Mouse (Mus musculus) forebrain, embryonic 14.5 days (tissue): ENCODE measurements around the gene Sec16b. TPM values are rescaled to one million over a fixed set of nuclear protein-coding genes. Genes with fewer than 3 reads are reported as not detected.

Source experiments
- ATAC-seq: fragments of 200-750 bp; cut with Nextera tagmentation; 2 replicates; pipeline ENCODE4 v1.8.0; 2017; ENCODE audit warnings: mild to moderate bottlenecking, moderate library complexity
- DNase-seq: peaks from one replicate; pipeline ENCODE4 v3.0.0-alpha.2; 2015; ENCODE audit warnings: low spot score
- H3K27ac ChIP-seq: fragments of 300-500 bp; sonication (generic); 2 replicates; pipeline ENCODE4 v1.5.1; 2014; ENCODE audit warnings: low read depth, mild to moderate bottlenecking, control low read depth, low read length, moderate library complexity
- H3K27me3 ChIP-seq: fragments of 300-500 bp; sonication (generic); replicated peaks from 2 replicates; pipeline ENCODE4 v1.6.1; 2014; ENCODE audit warnings: low read length, control low read depth, mixed read lengths; ENCODE audit not compliant: control insufficient read depth, insufficient read depth
- H3K36me3 ChIP-seq: fragments of 300-500 bp; sonication (generic); 2 replicates; pipeline ENCODE4 v1.6.1; 2014; ENCODE audit warnings: low read length, control low read depth; ENCODE audit not compliant: control insufficient read depth, insufficient read depth
- H3K4me1 ChIP-seq: fragments of 300-500 bp; sonication (generic); 2 replicates; pipeline ENCODE4 v1.6.1; 2014; ENCODE audit warnings: antibody characterized with exemption, low read length, control low read depth; ENCODE audit not compliant: control insufficient read depth, insufficient read depth
- H3K4me2 ChIP-seq: fragments of 300-500 bp; sonication (generic); 2 replicates; pipeline ENCODE4 v1.6.1; 2014; ENCODE audit warnings: mild to moderate bottlenecking, control low read depth, low read length
- H3K4me3 ChIP-seq: fragments of 300-500 bp; sonication (generic); 2 replicates; pipeline ENCODE4 v1.5.1; 2014; ENCODE audit warnings: low read depth, low read length, control low read depth
- H3K9ac ChIP-seq: fragments of 300-500 bp; sonication (generic); 2 replicates; pipeline ENCODE4 v1.6.1; 2014; ENCODE audit warnings: mild to moderate bottlenecking, low read length, control low read depth, moderate library complexity
- H3K9me3 ChIP-seq: fragments of 300-500 bp; sonication (generic); replicated peaks from 2 replicates; pipeline ENCODE4 v1.6.1; 2016; ENCODE audit warnings: low read length, control low read depth, mixed read lengths; ENCODE audit not compliant: control insufficient read depth
- WGBS: fragments of 180-500 bp; shearing (Covaris S2); extraction: QIAGEN DNeasy Blood & Tissue Kit; methylation state at CpG from one replicate; pipeline ENCODE4 v1.1.7; 2014; 5-methylcytosine and 5-hydroxymethylcytosine counted together
- polyA plus RNA-seq: library from polyadenylated mRNA; unstranded; fragments of >200 nt; fragmentation: Nextera tagmentation; extraction: Ambion mirVana; gene quantifications from 2 replicates; pipeline ENCODE4 v1.2.1, GENCODE M21; 2014

Gene Sec16b
- polyA plus RNA-seq, 1 experiment from 2014 or later = 0.53 TPM

- Histone ChIP-seq H3K9me3 (no peaks in the 10 kb centered on the region), H3K9ac (no peak overlapping the region), H3K4me2 (no peak overlapping the region), H3K27me3 (no peaks in the 10 kb centered on the region), H3K27ac (no peak overlapping the region), H3K4me3 (no peak overlapping the region), H3K36me3 (no peaks in the 10 kb centered on the region), H3K4me1 (no peaks in the 10 kb centered on the region)
- 90% methylated on average over 7 of the region's 7 CpGs for WGBS
- DNase-seq = no peak
- no peak for ATAC-seq
Measured at GRCm38 (mm10) chr1:157472716-157473115, 33.8 kb upstream of the Sec16b start.

- DNase-seq (no peak), ATAC-seq (no peak)
Measured at GRCm38 (mm10) chr1:157474865-157475264, 31.7 kb upstream of the Sec16b start.

GRCm38 (mm10) chr1:157476231-157476630 lies 30.3 kb upstream of the Sec16b start:
- Histone ChIP-seq H3K9ac (no peak overlapping the region), H3K27ac (no peak overlapping the region), H3K4me1 (no peaks in the 10 kb centered on the region), H3K4me2 (no peak overlapping the region), H3K4me3 (no peak overlapping the region), H3K27me3 (no peaks in the 10 kb centered on the region), H3K36me3 (no peaks in the 10 kb centered on the region), H3K9me3 (no peaks in the 10 kb centered on the region)
- WGBS = 95% methylated on average over 2 of the region's 2 CpGs
- DNase-seq (no peak), ATAC-seq (no peak)

More at GRCm38 (mm10) chr1:157474865-157475264, 31.7 kb upstream of the Sec16b start:
- Histone ChIP-seq H3K36me3 (no peaks in the 10 kb centered on the region), H3K9me3 (no peaks in the 10 kb centered on the region), H3K4me1 (no peaks in the 10 kb centered on the region), H3K9ac (no peak overlapping the region), H3K4me2 (no peak overlapping the region), H3K27ac (no peak overlapping the region), H3K4me3 (no peak overlapping the region), H3K27me3 (no peaks in the 10 kb centered on the region)
- WGBS = 89% methylated on average over 8 of the region's 8 CpGs

- ATAC-seq (no peak), DNase-seq (no peak)
- H3K27ac ChIP-seq = no peak overlapping the region
- 34% methylated on average over 9 of the region's 9 CpGs for WGBS
- H3K4me3 ChIP-seq = no peak overlapping the region
- H3K4me2 ChIP-seq = no peak overlapping the region
- no peaks in the 10 kb centered on the region for H3K27me3 ChIP-seq
- H3K4me1 ChIP-seq = no peaks in the 10 kb centered on the region
- H3K9me3 ChIP-seq = no peaks in the 10 kb centered on the region
- H3K9ac ChIP-seq = no peak overlapping the region
- no peaks in the 10 kb centered on the region for H3K36me3 ChIP-seq
Measured at GRCm38 (mm10) chr1:157480090-157480489, 26.4 kb upstream of the Sec16b start.

GRCm38 (mm10) chr1:157480901-157481300 lies 25.6 kb upstream of the Sec16b start:
- Histone ChIP-seq H3K9me3 (no peaks in the 10 kb centered on the region), H3K4me2 (no peak overlapping the region), H3K27ac (no peak overlapping the region), H3K4me3 (no peak overlapping the region), H3K4me1 (no peaks in the 10 kb centered on the region), H3K9ac (no peak overlapping the region), H3K36me3 (no peaks in the 10 kb centered on the region), H3K27me3 (no peaks in the 10 kb centered on the region)
- WGBS = 80% methylated on average over 3 of the region's 3 CpGs
- ATAC-seq (no peak), DNase-seq (no peak)

GRCm38 (mm10) chr1:157481666-157482065 lies 24.9 kb upstream of the Sec16b start:
- ATAC-seq (no peak), DNase-seq (no peak)
- no peak overlapping the region for H3K4me2 ChIP-seq
- no peak overlapping the region for H3K4me3 ChIP-seq
- no peak overlapping the region for H3K27ac ChIP-seq
- no peaks in the 10 kb centered on the region for H3K36me3 ChIP-seq
- 96% methylated on average over 6 of the region's 6 CpGs for WGBS
- no peaks in the 10 kb centered on the region for H3K9me3 ChIP-seq
- no peaks in the 10 kb centered on the region for H3K27me3 ChIP-seq
- no peaks in the 10 kb centered on the region for H3K4me1 ChIP-seq
- no peak overlapping the region for H3K9ac ChIP-seq

GRCm38 (mm10) chr1:157484161-157484560 lies 22.4 kb upstream of the Sec16b start:
- no peak overlapping the region for H3K4me2 ChIP-seq
- no peaks in the 10 kb centered on the region for H3K4me1 ChIP-seq
- no peaks in the 10 kb centered on the region for H3K9me3 ChIP-seq
- WGBS = 87% methylated on average over 4 of the region's 4 CpGs
- H3K4me3 ChIP-seq = no peak overlapping the region
- DNase-seq (no peak), ATAC-seq (no peak)
- H3K27ac ChIP-seq = no peak overlapping the region
- H3K36me3 ChIP-seq = no peaks in the 10 kb centered on the region
- H3K27me3 ChIP-seq = no peaks in the 10 kb centered on the region
- H3K9ac ChIP-seq = no peak overlapping the region

- Histone ChIP-seq H3K9ac (no peak overlapping the region), H3K4me3 (no peak overlapping the region), H3K4me2 (no peak overlapping the region), H3K27ac (no peak overlapping the region), H3K36me3 (no peaks in the 10 kb centered on the region), H3K4me1 (no peaks in the 10 kb centered on the region), H3K27me3 (no peaks in the 10 kb centered on the region), H3K9me3 (no peaks in the 10 kb centered on the region)
- DNase-seq (no peak), ATAC-seq (no peak)
- WGBS = 83% methylated on average over 1 of the region's 1 CpGs
Measured at GRCm38 (mm10) chr1:157500657-157501056, 5.9 kb upstream of the Sec16b start.

GRCm38 (mm10) chr1:157501352-157501945 lies 5.1 kb upstream of the Sec16b start:
- H3K27me3 ChIP-seq = no peaks in the 10 kb centered on the region
- H3K36me3 ChIP-seq = no peaks in the 10 kb centered on the region
- H3K9me3 ChIP-seq = no peaks in the 10 kb centered on the region
- 96% methylated on average over 6 of the region's 6 CpGs for WGBS
- no peaks in the 10 kb centered on the region for H3K4me1 ChIP-seq
- H3K9ac ChIP-seq = no peak overlapping the region
- no peak overlapping the region for H3K4me3 ChIP-seq
- ATAC-seq = no peak
- H3K4me2 ChIP-seq = no peak overlapping the region
- H3K27ac ChIP-seq = no peak overlapping the region
- DNase-seq = no peak
